Mouse (Mus musculus): ENCODE results near the gene Lgr6.

Lgr6 gene

GRCm38 (mm10) chr1:135105124-135105523, at the start of gene Lgr6:
Gene Lgr6, minus strand, starts transcription at chr1:135105276.
- DNase-seq (ENCODE audit: low read depth) = peak; percentile 51

DNA sequence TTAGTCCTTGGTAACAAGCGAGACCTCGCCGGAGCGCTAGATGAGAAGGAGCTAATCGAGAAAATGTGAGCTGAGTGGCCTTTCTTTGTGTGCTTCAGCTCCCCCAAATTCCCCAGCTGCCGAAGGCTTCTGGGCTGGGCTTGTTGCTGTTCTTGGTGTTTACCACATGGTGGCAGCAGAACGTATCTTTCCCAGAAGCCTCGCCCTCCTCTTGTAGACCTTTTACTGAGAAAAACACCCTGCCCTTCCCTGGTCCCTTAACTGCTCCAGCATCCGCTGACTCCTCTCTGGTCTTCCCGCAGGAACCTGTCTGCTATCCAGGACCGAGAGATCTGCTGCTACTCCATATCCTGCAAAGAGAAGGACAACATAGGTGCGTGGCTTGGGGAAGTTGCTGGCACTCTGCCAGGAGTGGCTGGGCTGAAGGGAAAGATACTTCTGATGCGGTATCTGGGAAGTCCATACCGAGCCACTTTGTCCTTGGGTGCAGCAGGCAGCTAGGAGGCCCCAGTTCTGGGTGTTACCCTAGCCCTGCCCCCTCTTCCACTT, 49.4 kb upstream of the Lgr6 start:
- DNase-seq (ENCODE audit: low read depth) = peak; percentile 84

GRCm38 (mm10) chr1:135154011-135154410, 48.9 kb upstream of the Lgr6 start:
- DNase-seq (ENCODE audit: low read depth) = no peak

GRCm38 (mm10) chr1:135148996-135149395, 43.9 kb upstream of the Lgr6 start:
- no peak for DNase-seq (ENCODE audit: low read depth)

GRCm38 (mm10) chr1:135148476-135148875, 43.4 kb upstream of the Lgr6 start:
- no peak for DNase-seq (ENCODE audit: low read depth)

DNA sequence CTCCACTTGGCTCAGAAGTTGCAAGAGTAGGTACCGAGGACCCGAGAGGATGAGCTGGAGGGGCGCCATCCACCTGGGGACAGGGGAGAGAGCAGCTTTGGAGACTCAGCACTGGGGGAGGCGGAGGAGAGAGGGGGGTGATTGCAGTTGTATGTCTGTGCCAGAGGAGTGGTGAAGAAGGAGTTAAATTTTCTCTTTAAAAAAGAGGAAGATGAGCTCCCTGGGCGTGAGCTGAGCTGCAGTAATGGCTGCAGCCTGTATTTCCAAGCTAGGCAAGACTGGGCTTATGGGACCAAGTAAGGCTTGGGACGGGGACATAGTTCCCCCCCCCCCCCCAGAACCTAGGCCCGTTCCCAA, 42.6 kb upstream of the Lgr6 start:
- DNase-seq (ENCODE audit: low read depth) = no peak

DNA sequence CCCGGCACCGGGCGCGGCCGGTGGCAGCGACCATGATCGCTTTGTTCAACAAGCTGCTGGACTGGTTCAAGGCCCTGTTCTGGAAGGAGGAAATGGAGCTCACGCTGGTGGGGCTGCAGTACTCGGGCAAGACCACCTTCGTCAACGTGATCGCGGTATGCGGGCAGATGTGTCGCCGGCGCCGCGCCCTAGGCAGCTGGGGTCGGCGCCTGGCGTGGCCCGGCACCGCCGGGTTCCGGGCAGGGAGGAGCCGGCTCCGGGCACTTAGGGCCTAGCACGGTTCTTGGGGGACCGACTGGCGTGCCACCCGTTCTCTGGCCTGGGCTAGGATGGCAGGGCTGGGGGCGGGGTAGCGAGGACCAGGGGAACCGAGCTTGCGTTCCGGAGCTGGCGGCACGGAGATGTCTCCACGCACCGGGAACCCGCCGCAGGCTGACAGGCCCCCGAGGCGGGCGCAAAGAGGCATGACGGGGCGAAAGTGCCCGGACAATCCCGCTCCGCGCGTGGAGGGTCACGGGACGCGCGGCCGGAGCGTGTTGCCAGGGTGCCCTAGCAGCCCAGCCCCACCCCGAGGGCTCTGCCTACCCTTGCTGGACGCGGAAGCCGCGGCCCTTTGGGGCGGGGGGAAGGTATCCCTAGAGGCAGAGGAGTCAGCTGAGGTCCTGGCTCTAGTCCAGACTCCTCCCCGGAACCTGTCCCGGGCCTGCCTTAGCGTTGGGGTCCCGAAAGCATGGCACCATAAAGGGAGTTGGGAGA, 42.0 kb upstream of the Lgr6 start:
- peak; percentile 69 for DNase-seq (ENCODE audit: low read depth)

DNA sequence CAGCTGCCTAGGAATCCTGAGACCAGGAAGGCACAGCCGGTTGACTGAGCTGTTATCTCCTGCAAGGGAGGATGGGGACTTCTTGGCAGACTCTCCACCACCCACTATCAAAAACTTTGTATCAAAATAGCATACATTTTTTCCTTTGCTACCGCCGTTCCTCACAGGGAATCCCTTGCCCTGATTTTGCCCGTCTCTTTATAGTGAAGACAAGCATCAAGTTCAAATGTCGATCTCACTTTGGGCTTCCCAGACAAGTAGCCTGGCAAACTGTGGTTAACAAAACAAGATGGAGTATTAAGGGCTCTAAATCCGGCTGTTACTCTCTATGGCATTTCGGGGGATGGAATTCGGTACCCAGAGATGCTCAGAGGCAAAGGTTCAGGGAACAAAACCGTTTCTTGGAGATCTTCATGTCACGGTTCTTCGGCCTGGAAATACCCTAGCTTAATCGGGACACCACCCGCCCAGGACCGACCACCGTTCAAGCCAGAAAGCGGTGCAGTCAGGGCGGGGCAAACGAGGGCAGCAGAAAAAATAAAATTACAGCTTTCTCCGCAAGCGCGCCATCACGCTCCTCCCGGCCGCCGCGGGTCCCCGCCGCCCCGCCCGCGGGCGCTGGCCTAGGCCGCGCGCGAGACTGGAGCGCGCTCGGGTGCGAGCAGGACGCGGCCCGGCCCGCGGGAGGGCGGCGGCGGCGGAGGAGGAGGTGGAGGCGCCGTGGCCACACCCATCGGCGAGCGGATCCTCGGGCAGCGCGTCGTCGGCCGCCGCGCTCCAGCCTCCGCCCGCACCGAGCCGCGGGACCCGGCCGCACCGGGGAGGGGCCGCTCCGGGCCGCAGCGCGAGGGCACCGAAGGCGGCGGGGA, 41.2 kb upstream of the Lgr6 start, which contains the start of gene Arl8a:
Gene Arl8a (plus strand): TSS at position 748 of the 869 bp plus-strand sequence.
- DNase-seq (ENCODE audit: low read depth) = peak; percentile 84

DNA sequence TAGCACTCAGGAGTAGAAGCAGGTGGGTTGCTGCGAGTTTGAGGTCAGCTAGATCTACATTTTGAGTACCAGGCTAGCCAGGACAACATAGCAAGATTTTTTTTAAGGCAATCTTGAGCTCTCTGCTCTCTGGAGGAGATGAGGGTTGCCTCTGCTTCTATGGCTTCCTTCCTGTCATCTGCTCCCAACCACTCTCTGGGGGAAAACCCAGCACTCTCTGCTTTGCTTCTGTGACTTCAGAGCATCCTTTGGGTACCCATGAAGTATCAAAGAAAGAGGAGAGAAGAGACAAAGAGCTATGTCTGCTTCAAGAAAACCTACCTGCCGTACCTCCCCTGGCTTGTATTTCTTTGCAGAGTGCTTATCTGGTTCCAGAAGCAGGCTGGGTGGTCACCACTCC, 38.9 kb upstream of the Lgr6 start:
- DNase-seq (ENCODE audit: low read depth) = peak; percentile 55

GRCm38 (mm10) chr1:135142452-135142851, 37.4 kb upstream of the Lgr6 start:
- no peak for DNase-seq (ENCODE audit: low read depth)

GRCm38 (mm10) chr1:135139906-135140305, 34.8 kb upstream of the Lgr6 start:
- peak; percentile 56 for DNase-seq (ENCODE audit: low read depth)

- DNase-seq (ENCODE audit: low read depth) = peak; percentile 94
Observed at GRCm38 (mm10) chr1:135136500-135136899, 31.4 kb upstream of the Lgr6 start.

- DNase-seq (ENCODE audit: low read depth) = peak; percentile 48
Observed at GRCm38 (mm10) chr1:135135111-135135787, 30.2 kb upstream of the Lgr6 start.

GRCm38 (mm10) chr1:135133678-135134435, 28.8 kb upstream of the Lgr6 start:
- DNase-seq (ENCODE audit: low read depth) = peak; percentile 52

DNA sequence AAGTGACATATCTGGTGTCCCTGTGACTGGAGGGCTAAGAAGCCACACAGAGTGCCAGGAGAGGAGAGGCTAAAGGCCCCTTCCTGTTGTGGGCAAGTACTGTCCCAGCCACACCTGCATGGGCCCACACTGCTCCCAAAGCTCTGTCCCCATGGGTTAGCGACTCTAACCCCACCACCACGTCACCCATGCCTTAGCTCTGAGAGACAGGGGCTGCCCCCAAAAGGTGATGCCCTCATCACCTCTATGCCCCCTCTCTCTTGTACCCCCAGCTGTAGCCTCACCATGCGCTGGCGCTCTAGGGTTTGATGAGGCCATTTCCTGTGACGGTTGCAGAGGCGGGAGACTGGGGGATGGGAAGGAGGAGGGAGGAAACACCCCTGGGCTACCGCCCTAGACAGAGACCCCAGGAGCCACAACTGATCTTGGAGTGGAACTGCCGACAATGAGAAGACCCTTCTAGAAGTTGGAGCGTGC, 27.9 kb upstream of the Lgr6 start:
- peak; percentile 88 for DNase-seq (ENCODE audit: low read depth)

GRCm38 (mm10) chr1:135132473-135132872, 27.4 kb upstream of the Lgr6 start, which contains the start of gene Ptpn7:
Gene Ptpn7, plus strand, starts transcription at chr1:135132700.
- peak; percentile 95 for DNase-seq (ENCODE audit: low read depth)

- DNase-seq (ENCODE audit: low read depth) = peak; percentile 69
Observed at GRCm38 (mm10) chr1:135131560-135131959, 26.5 kb upstream of the Lgr6 start.

- DNase-seq (ENCODE audit: low read depth) = peak; percentile 87
Observed at GRCm38 (mm10) chr1:135131034-135131433, 26.0 kb upstream of the Lgr6 start.

GRCm38 (mm10) chr1:135130376-135131018, 25.4 kb upstream of the Lgr6 start:
- DNase-seq (ENCODE audit: low read depth) = peak; percentile 34

- peak; percentile 71 for DNase-seq (ENCODE audit: low read depth)
Observed at GRCm38 (mm10) chr1:135129543-135130183, 24.6 kb upstream of the Lgr6 start.

Measured in induced T-regulatory cell, adult 2 months (primary cell).